Mouse (Mus musculus) frontal cortex, adult (tissue): ENCODE data around the gene Lat2.

Experiments
- ATAC-seq: cut with Nextera tagmentation; 2 replicates; pipeline ENCODE4 v1.9.2; 2017; ENCODE audit warnings: mild to moderate bottlenecking, moderate library complexity, mixed read lengths; ENCODE audit not compliant: low TSS enrichment

The Lat2 gene

DNA sequence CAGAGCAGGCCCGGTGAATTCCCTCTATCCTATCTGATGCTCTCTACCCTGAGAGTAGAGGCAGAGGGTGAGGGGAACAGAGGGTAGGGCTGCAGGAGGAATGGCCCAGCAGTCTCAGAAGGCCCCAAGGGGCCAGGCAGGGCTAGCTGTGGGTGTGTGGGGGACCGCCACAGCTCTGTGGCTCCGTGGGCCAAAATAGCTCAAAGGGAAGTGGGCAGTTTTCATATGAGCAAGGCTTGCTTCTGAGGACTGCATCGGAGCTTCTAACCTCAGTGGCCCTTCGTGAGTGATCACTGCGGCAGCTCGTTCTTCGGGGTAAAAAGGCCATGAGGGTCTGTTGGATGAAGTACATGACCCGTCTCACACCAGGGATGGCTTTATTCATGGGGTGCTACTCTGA lies 1.1 kb downstream of the Lat2 start:
- no peak for ATAC-seq

DNA sequence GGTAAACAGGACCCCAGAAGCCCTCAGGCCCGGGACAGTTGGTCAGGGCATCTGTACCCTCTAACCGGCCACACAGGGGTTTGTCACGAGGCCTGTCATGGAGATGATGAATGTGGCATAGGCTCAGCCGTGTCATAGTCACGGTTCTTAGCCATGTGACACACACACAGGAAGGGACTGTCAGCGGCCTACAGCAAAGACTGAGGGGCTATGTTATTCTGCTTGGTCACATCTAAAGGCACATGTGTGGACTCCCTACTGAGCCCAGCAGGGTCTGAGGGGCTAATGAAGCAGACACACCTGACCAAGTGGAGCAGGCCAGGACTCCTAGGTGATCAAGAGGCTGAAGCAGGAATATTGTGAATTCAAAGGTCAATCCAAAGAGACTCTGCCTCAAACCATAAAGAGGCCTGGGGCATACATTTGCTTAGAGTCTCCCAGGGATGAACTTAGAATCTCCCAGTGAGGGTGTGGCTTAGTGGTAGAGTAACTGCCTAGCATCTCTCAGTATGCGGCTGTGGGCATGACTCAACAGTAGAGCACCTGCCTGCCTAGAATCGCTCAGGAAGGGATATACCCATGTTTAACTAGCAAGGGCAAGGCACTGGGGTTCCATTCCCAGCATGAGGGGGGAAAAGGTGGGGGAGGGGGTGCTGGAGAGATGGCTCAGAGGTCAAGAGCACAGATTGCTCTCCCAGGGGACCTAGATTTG lies 2.9 kb downstream of the Lat2 start:
- peak; percentile 33; the same call in 1 of the 2 replicates for ATAC-seq

DNA sequence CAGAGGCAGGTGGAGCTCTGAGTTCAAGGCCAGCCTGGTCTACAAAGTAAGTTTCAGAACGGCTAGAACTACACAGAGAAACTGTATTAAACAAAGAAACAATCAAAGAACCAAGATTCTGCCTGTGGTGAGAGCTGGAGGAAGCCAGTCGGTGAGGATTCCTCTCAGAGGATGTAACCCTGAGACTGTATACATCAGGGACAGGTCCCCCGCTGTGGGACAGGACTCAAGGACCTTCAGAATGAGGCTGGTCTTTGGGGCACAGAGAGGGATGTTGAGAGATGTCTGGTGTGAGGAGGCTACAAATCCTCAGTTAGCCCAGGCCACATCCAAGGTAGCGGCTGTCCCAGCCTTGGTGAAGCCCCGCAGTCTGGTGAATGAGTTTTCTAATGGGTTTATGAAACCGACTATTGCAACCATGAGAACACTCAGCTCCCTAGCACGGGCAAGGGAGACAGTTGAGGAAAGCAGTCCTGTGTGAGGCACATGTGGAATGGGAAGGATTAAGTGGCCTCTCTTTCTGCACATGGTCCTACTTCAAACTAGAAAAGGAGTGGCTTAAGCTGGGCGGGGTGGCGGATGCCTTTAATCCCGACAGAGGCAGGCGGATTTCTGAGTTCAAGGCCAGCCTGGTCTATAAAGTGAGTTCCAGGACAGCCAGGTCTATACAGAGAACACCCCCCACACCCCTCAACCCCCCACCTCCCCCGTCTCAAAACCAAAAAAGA lies 4.7 kb downstream of the Lat2 start:
- no peak for ATAC-seq

DNA sequence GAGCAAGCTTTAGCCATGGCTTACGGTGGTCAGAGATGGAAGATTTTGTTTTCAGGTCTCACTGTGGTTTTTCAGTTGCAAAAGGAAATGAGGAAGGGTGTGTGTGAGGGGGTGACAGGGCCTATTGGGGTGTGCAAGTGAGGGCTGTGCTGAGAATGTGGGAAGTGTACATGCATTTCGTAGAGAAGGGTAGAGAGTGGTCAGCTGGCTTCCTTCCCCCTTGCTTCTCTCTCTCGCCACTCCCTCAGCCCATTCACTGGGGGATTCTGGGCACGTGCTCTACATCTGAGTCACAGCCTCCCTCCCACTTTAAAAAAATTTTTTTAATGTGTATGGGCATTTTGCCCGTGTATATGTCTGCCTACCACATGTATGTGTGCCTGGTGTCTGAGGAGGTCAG lies 7.7 kb downstream of the Lat2 start:
- ATAC-seq = no peak

DNA sequence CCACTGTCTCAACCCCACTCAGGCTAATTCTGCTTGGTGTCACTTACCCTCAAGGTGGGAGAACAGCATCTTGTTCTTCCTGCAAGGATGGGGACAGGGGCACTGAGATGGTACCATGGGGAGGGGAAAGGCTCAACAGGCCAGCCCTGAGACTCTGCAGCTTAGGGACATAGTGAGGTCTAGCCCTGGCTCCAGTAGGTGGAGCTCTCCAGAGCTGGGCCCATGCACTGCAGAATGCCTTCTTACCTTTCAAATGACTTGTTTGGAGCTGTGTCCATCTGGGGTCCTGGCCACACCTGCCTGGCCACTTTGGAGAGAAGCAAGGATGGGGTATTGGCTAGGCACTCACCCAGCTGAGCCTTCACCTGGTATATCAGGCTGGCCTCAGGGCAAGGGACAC lies 8.5 kb downstream of the Lat2 start:
- no peak for ATAC-seq

DNA sequence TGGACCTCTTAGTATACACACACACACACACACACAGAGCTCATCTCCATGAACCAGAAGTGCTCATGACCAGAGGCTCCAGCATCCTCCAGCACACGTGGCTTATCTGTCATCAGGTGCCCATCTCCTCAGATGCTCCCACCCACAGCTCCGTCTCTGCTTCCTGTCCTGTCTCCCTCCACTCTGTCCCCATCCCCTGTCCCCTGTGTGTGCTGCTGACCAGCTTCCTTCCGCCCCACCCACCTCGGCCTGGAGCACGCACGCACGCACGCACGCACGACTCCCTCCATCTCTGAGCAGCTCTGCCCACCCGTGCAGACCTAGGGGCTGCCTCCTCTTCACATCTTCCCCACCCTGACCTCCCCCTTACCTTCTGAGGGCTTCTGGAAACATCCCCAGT lies 10.4 kb downstream of the Lat2 start:
- no peak for ATAC-seq

DNA sequence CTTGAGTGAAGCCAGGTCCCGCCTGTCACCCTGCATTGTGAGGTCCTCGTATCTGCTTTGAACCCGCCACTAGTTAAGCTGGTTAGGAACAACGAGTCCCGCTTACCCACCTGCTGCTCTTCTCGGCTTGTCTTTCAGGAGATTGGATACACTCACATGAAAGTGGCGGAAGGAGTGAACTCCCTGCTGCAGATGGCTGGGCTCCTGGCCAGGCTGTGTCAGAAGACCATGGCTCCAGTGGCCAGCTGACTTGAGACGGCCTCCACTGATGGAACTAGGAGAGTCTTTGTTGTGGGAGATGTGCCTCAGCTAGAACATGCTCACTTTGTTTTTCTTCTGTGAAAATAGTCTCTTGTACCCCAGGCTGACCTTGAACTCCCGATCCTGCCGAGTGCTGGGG lies 17.1 kb downstream of the Lat2 start:
- no peak for ATAC-seq

DNA sequence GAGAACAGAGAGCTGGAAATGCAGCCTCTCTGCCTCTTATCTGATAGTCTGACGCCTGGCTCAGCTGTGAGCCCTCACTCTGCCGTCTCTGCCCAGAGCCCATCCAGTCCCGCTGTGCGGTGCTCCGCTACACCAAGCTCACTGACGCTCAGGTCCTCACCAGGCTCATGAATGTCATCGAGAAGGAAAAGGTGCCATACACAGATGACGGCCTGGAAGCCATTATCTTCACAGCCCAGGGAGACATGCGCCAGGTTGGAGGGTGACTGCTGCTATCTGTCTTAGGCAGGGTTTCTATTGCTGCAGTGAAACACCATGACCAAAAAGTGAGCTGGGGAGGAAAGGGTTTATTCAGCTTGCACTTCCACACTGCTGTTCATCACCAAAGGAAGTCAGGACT lies 21.7 kb downstream of the Lat2 start:
- no peak for ATAC-seq

DNA sequence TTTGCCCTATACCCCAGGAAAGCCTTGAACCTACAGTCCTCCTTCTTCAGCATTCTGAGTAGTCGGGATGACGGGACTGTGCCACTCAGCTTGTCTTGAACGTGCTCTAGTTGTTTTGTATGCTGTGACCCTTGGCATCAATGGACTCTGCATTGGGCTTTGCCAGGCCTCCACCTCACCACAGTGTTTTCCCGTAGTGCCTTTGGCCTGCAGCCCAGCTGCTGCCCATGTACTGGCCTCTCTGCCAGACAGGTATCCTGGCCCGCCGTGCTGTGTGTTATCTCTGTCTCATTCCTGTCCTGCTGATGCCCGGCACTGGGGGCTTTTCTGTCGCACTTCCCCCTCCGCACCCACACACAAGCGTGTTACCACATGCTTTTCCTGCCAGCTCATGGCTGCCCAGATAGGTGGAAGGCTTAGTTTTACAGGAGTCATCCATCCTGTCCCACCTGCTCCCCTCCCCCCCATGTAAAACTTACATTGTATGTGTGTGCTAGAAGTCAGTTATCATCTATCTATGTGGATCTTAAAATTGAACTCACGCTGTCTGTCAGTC lies 22.7 kb downstream of the Lat2 start:
- no peak for ATAC-seq

DNA sequence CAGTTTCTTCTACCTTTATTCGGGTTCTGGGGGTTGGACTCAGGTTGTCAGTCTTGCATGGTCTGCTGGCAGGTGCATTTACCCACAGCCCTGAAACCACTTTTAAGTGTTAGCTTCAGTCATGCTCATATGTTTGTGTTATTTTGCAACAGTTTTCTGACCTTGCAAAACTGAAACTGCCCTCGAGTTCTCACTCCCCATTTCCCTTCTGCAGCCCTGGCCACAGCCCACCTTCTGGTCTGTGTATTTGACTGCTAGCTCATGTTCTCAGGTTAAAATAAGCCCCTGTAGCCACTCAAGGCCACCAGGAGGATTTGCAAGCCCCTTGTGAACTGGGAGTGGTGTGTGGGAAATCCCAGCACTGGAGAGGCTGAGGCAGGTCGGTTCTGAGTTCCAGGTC lies 24.9 kb downstream of the Lat2 start:
- no peak for ATAC-seq

DNA sequence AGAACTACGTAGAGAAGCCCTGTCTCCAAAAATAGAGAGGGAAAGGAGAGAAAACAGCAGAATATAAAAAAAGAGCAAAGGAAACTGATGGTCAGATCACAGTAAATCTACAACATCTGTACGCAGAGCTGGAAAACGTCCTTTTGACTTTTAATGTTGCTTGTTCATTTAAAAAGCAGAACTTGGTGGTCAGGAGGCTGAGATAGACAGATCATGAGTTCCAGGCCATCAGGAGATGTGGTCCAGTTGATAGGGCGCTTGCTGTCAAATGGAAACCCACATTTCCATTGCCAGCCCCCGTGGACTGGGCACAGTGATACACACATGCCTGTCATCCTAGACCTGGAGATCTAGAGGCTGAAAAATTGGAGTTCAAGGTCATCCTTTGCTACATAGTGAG lies 30.0 kb downstream of the Lat2 start:
- no peak for ATAC-seq

DNA sequence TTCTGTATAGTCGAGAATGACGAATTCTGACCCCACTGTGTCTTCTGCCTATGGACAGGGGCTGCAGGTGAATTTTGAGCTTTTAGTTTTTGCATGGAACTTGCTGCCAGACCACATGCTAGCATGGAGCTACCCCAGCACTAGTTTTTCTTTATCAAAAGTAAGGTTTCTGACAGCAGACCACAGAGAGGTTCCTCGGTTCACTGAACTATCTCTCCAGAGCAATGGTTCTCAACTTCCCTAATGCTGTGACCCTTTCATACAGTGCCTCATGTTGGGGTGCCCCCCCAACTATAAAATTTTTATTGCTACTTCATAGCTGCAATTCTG lies 31.0 kb downstream of the Lat2 start:
- no peak for ATAC-seq

DNA sequence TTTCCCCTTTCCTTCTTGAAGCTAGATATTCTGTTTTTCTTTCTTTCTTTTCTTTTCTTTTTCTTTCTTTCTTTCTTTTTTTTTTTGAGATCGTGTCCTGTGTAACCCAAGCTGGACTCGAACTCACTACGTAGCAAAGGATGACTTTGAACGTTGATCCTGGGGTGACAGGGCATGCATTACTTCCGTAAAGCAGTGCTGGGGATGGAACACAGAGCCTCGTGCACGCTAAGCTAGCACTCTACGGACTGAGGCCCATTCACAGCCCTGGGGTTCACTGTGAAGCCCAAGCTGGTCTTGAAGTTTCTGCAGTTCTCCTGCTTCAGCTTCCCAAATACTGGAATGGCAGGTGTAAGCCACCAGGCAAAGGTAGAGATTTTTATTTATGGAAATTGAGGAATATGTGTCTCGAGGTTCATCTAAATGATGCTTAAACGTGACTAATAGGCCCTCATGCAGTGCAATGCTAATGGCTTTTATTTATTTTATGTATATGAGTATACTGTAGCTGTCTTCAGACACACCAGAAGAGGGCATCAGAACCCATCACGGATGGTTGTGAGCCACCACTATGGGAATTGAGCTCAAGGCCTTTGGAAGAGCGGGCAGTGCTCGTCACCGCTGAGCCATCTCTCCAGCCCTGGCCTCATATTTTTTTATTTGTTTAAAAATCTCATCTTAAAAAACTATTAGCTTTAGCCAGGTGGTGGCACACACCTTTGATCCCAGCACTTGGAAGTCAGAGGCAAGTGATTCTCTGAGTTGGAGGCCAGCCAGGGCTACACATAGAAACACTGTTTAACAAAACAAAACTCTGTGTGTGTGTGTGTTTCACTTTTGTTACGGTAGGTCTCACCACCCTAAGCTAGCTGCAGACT lies 31.6 kb downstream of the Lat2 start:
- ATAC-seq = no peak

DNA sequence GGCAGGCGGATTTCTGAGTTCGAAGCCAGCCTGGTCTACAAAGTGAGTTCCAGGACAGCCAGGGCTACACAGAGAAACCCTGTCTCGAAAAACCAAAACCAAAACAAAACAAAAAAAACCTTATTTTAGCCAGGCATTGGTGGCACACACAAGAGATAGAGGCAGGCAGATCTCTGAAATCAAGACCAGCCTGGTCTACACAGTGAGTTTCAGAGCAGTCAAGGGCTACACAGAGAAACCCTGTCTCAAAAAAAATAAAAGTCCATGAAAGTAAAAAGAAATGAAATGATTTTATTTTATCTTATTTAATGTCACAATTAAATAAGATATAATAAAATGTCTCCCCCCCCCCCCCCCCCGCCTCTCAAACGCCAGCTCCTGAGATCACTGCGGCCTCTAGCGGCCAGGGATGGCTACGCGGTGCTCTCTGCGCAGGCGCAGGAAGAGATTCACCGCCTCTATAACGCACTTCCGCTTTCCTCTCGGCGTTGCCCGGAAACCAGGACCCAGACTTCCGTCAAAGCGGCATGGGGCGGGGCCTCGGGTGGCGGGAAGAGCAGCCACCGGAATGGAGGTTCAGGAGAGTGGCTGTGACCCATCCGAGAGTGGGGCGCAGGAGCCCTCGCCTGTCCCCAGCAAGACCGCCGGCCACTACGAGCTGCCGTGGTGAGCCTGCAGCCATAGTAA lies 32.5 kb downstream of the Lat2 start:
- ATAC-seq = peak; percentile 99

DNA sequence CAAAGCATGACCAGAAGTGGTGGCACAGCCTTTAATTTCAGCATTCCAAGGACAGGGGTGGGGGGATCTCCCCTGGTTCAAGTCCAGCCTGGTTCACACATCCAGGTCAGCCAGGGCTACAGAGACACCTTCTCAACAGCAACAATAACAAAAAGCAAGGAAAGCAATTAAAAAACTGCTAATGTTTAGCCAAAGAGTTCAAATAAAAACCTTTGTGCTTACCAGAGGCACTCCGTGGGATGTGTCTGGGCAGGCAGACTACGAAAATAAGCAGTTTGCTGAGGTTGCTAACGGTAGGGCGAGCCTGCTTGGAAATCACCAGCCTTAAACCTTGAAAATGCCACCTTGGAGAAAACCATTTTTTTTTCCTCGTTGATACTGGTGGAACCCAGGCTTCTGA lies 33.7 kb downstream of the Lat2 start, which contains the start of gene Rfc2:
TSS of gene Rfc2 (plus strand) at position 221 of the 400 bp plus-strand sequence.
- no peak for ATAC-seq

DNA sequence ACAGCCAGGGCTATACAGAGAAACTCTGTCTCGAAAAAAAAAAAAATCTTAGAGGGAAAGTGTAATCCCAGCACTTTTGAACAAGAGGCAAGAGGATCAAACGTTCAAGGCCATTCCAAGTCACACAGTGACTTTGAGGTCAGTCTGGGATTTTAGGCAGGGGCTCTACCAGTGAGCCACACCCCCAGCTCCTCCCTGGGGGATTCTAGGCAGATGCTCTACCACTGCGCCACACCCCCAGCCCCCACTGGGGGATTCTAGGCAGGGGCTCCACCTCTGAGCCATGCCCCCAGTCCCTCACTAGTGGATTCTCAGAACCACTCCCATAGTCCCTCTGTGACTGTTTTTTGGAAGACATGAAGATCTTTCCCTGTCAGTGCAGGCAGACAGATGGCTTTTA lies 35.7 kb downstream of the Lat2 start:
- ATAC-seq = no peak

DNA sequence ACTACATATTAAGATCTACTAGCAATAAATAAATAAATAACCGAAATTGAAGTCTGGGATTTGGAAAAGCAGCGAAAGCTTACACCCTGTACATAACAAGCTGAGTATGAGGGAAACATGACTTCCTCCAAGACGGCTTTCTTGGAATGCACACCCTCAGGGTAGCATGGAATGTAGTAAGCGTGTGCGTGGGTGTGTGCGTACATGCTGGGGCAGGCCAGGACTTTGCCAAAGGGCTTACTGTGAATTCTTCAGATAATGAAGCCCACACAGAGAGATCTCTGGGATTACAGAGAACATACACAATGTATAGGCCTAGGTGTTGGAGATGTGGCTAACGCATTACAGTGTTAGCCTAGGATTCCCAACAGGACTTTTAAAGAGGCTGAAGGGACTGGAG lies 37.3 kb downstream of the Lat2 start:
- ATAC-seq = no peak

DNA sequence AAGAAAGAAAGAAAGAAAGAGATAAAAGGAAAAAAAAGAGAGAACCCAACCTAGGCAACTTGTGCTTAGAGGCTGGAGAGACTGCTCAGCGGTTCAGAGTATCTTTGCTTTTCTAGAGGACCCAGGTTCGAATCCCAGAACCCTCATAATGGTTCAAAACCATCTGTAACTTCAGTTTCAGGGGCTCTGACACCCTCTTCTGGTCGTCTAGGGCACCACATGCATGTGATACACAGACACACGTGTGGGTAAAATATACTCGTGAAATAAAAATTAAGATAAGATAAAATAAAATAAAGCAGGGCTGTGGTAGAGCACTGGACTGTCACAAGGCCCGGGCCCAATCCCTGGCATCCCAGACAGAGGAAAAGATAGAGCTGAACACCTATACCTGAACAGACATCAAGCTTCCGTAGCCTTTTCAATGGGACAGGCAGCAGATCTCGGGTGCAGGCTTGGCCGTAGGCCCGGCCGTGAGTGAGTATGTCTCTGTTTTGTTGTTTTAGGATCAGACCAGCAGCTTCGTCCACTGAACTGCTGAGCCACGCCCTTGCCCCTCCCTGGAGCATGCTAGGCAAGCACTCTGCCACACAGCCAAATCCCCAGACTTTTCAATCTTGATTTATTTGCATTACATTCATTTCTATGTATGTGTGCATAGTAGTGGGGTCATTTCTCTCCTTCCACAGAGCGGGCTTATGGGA lies 38.2 kb downstream of the Lat2 start:
- ATAC-seq = no peak

DNA sequence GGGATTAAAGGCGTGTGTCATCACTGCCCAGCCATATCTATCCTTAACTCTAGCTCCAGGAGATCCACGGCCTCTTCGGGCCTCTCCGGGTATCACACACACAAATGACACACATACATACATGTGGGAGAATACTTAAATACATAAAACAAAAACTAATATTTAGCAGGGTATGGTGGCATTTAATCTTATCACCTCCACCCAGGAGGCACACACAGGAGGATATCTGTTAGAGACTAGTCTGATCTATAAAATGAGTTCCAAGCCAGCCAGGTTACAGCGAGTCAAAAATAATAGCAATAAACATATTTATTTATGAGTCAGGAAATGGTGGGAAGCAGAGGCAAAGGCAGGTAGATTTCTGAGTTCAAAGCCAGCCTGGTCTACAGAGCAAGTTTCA lies 39.0 kb downstream of the Lat2 start:
- no peak for ATAC-seq

DNA sequence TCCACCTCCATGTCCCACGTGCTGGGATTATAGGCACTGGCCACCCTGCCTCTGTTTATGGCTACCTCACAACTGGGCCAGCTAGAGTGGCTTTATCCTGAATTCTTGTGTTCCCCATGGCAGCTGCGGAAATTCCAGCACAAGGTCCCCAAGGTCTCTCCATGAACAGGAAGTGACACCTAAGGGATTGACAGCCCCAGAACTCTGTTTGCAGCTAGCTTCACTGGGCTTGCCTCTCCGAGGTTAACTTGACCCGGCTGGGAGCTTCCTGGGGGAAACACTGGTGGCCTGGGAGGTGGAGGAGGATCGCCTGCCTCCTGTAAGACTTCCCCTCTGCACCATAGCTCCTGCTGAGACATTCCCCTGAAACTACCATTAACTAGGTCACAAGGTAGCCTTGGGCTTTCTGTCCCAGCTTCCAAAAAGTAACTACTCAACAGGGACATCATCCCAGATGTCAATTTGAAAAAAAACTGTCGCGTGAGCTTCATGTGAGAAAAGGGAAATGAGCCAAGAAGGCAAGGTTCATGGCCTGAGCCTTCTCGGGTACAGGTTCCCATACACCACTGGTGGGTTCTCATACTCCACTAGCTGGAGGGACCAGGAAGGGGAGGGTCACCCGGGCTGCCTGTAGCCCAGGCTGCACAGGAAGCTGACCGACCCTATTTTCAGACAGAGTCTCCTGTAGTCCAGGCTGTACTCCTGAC lies 42.2 kb downstream of the Lat2 start:
- no peak for ATAC-seq
